9 mouse cellular contexts compared by ENCODE assay signal in genomic region chr9:42865036-42865829, GRCm38 (mm10).
DNase-seq lines count a peak whose midpoint lies in the region; ATAC-seq lines count a peak whose summit lies in the region.
"Had no signal": no experiment of that assay in that cellular context is flagged by ENCODE, and none has a peak within 500 bp of the region (broad histone marks: within the 10 kb centered on the region; RNA-seq: fewer than 3 reads in every experiment).

No protein-coding gene starts in this region.

- WGBS in kidney, embryonic 15.5 days, result 43% methylated on average over 11 of the region's 11 CpGs
- WGBS in stomach, embryonic 16.5 days, result 33% methylated on average over 11 of the region's 11 CpGs

- H3K27me3 ChIP-seq in kidney, embryonic 15.5 days, result 0 out of 2 replicates have a peak, but pooled peaks cover 2% of the 10 kb centered on the region
- no peaks in the 10 kb centered on the region for H3K27me3 ChIP-seq in stomach, embryonic 16.5 days (ENCODE audit: control insufficient read depth, insufficient read depth, low read length)

- no peak overlapping the region for H3K9ac ChIP-seq in kidney, embryonic 15.5 days
- no peak overlapping the region for H3K9ac ChIP-seq in stomach, embryonic 16.5 days (ENCODE audit: low read length)

- H3K36me3 ChIP-seq in kidney, embryonic 15.5 days, result no peaks in the 10 kb centered on the region
- no peaks in the 10 kb centered on the region for H3K36me3 ChIP-seq in stomach, embryonic 16.5 days (ENCODE audit: control insufficient read depth, insufficient read depth, low read length)

- H3K9me3 ChIP-seq in kidney, embryonic 15.5 days (replicated peaks), result no peaks in the 10 kb centered on the region
- no peaks in the 10 kb centered on the region for H3K9me3 ChIP-seq in stomach, embryonic 16.5 days (replicated peaks; ENCODE audit: control insufficient read depth, low read length)

- peak overlapping the region; percentile 73 for H3K27ac ChIP-seq in kidney, embryonic 15.5 days
- peak overlapping the region; percentile 81 for H3K27ac ChIP-seq in stomach, embryonic 16.5 days (ENCODE audit: low read length)

- no peak overlapping the region for H3K4me2 ChIP-seq in kidney, embryonic 15.5 days
- H3K4me2 ChIP-seq in stomach, embryonic 16.5 days (ENCODE audit: low read depth, low read length), result 0 out of 2 replicates have a peak overlapping the region, but pooled peaks have one; percentile 19
- H3K4me2 ChIP-seq: liver, embryonic 11.5 days had no signal

- no peak overlapping the region for H3K4me3 ChIP-seq in kidney, embryonic 15.5 days (replicated peaks)
- H3K4me3 ChIP-seq in stomach, embryonic 16.5 days (replicated peaks; ENCODE audit: low read length), result no peak overlapping the region

- DNase-seq in cerebellum, postnatal 10 days, result peak; percentile 56 to 72
- DNase-seq in cerebellum, adult 11-12 months, result no peak
- no peak for DNase-seq in kidney, adult 11 months
- DNase-seq in thymus, postnatal 14 days, result peak; percentile 15
- DNase-seq in thymus, adult 18-20 months, result no peak
- no peak for DNase-seq in adrenal gland, postnatal 25 days

- peaks cover 40% of the 10 kb centered on the region for H3K4me1 ChIP-seq in kidney, embryonic 15.5 days
- H3K4me1 ChIP-seq in stomach, embryonic 16.5 days (ENCODE audit: control insufficient read depth, insufficient read depth, low read length), result peaks cover 26% of the 10 kb centered on the region

- peak; percentile 68 for ATAC-seq in kidney, embryonic 15.5 days (replicated peaks; ENCODE audit: low FRiP score)
- peak; percentile 79; the same call in 1 of the 2 replicates for ATAC-seq in stomach, embryonic 16.5 days (ENCODE audit: insufficient read depth, low FRiP score)

Comparison
In these comparisons a context has a peak if more than half of its experiments do, and no peak if none do; other contexts are left out.
1. DNase-seq: peak in cerebellum, postnatal 10 days (2 of 2) and thymus, postnatal 14 days (single experiment); none in cerebellum, adult 11-12 months (single experiment), kidney, adult 11 months (single experiment), thymus, adult 18-20 months (0 of 2) and adrenal gland, postnatal 25 days (single experiment).